Mouse (Mus musculus) embryonic facial prominence, embryonic 14.5 days (tissue): Measurements from ENCODE around the gene Aagab. TPM values are rescaled to one million over a fixed set of nuclear protein-coding genes. Genes with fewer than 3 reads are reported as not detected.
A peak's percentile ranks its signal among the peaks of the same experiment; 100 is the strongest.

ENCODE experiments used
- ATAC-seq: fragments of 200-750 bp; cut with Nextera tagmentation; 2 replicates; pipeline ENCODE4 v1.8.0; 2017; ENCODE audit warnings: low read depth, moderate number of reproducible peaks, moderate TSS enrichment
- DNase-seq: peaks from one replicate; pipeline ENCODE4 v3.0.0-alpha.2; 2015; ENCODE audit warnings: low spot score
- H3K27ac ChIP-seq: fragments of 300-500 bp; sonication (generic); replicated peaks from 2 replicates; pipeline ENCODE4 v1.5.1; 2014; ENCODE audit warnings: low read depth, mild to moderate bottlenecking, low read length, moderate library complexity
- H3K27me3 ChIP-seq: fragments of 300-500 bp; sonication (generic); replicated peaks from 2 replicates; pipeline ENCODE4 v1.6.1; 2014; ENCODE audit warnings: low read length; ENCODE audit not compliant: control insufficient read depth, insufficient read depth
- H3K36me3 ChIP-seq: fragments of 300-500 bp; sonication (generic); 2 replicates; pipeline ENCODE4 v1.6.1; 2014; ENCODE audit warnings: low read length, mixed read lengths; ENCODE audit not compliant: control insufficient read depth, insufficient read depth
- H3K4me1 ChIP-seq: fragments of 300-500 bp; sonication (generic); 2 replicates; pipeline ENCODE4 v1.6.1; 2014; ENCODE audit warnings: antibody characterized with exemption, low read length; ENCODE audit not compliant: control insufficient read depth, insufficient read depth
- H3K4me2 ChIP-seq: fragments of 300-500 bp; sonication (generic); 2 replicates; pipeline ENCODE4 v1.6.1; 2014; ENCODE audit warnings: low read depth, mild to moderate bottlenecking, low read length, moderate library complexity, mixed read lengths
- H3K4me3 ChIP-seq: fragments of 300-500 bp; sonication (generic); 2 replicates; pipeline ENCODE4 v1.5.1; 2014; ENCODE audit warnings: low read depth, mild to moderate bottlenecking, low read length
- H3K9ac ChIP-seq: fragments of 300-500 bp; sonication (generic); 2 replicates; pipeline ENCODE4 v1.6.1; 2014; ENCODE audit warnings: low read depth, mild to moderate bottlenecking, low read length, moderate library complexity, mixed read lengths
- H3K9me3 ChIP-seq: fragments of 300-500 bp; sonication (generic); 2 replicates; pipeline ENCODE4 v1.6.1; 2016; ENCODE audit warnings: low read length; ENCODE audit not compliant: control insufficient read depth
- WGBS: fragments of 180-500 bp; shearing (Covaris S2); extraction: QIAGEN DNeasy Blood & Tissue Kit; methylation state at CpG from one replicate; pipeline ENCODE4 v1.1.7; 2014; 5-methylcytosine and 5-hydroxymethylcytosine counted together
- polyA plus RNA-seq: library from polyadenylated mRNA; unstranded; fragments of >200 nt; fragmentation: Nextera tagmentation; extraction: Ambion mirVana; gene quantifications from 2 replicates; pipeline ENCODE4 v1.2.1, GENCODE M21; 2014

The Aagab gene
- polyA plus RNA-seq, 1 experiment from 2014 or later, result 26.2 TPM

DNA sequence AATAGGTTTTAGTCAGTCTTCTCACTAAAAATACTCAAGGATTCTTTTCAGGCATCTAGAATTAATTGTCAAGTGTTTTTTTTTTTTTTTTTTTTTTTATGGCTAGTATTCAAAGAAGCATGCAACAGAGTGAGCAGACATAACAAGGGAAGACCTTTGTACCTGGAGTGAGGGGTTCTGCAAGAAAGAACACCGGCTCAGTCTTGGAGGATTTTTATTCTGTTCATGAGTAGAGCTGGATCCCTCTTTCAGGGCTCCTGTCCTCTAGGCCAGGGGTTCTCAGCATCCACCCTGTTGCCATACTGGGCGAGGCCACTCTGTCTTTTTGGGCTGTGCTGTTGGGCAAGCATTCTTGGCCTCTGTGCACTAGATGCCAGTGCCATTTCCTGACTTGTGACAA lies 7.3 kb downstream of the Aagab start:
- no peaks in the 10 kb centered on the region for H3K9me3 ChIP-seq
- 97% methylated on average over 2 of the region's 2 CpGs for WGBS
- no peaks in the 10 kb centered on the region for H3K36me3 ChIP-seq
- 0 out of 2 replicates have a peak overlapping the region, but pooled peaks have one; percentile 71 for H3K27ac ChIP-seq
- H3K27me3 ChIP-seq, result no peaks in the 10 kb centered on the region
- peaks cover 57% of the 10 kb centered on the region for H3K4me1 ChIP-seq
- no peak overlapping the region for H3K4me2 ChIP-seq
- no peak overlapping the region for H3K4me3 ChIP-seq
- no peak overlapping the region for H3K9ac ChIP-seq
- DNase-seq (no peak), ATAC-seq (no peak)

DNA sequence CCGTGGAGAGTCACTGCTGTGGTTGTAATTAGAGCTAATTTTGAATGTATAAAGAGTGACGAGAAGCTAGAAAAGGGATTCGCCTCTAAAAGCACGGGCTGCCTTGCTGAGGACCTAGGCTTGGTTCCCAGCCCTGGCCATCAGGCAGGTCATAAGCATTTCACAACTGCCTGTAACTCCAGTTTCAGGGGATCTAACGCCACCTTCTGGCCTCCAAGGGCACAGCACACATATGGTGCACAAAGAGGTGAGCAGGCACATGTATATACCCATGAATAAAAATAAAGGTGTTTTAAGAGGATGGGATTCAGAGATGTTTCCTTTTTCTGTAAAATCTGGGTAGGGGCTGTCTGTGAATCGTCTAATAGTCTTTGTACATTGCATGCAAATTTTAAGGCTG lies 7.8 kb downstream of the Aagab start:
- Histone ChIP-seq H3K27ac (peak overlapping the region; percentile 71), H3K4me2 (no peak overlapping the region), H3K27me3 (no peaks in the 10 kb centered on the region), H3K9me3 (no peaks in the 10 kb centered on the region), H3K4me1 (peaks cover 57% of the 10 kb centered on the region), H3K9ac (no peak overlapping the region), H3K36me3 (no peaks in the 10 kb centered on the region), H3K4me3 (no peak overlapping the region)
- no peak for ATAC-seq
- DNase-seq, result no peak
- WGBS, result 83% methylated on average over 6 of the region's 6 CpGs

DNA sequence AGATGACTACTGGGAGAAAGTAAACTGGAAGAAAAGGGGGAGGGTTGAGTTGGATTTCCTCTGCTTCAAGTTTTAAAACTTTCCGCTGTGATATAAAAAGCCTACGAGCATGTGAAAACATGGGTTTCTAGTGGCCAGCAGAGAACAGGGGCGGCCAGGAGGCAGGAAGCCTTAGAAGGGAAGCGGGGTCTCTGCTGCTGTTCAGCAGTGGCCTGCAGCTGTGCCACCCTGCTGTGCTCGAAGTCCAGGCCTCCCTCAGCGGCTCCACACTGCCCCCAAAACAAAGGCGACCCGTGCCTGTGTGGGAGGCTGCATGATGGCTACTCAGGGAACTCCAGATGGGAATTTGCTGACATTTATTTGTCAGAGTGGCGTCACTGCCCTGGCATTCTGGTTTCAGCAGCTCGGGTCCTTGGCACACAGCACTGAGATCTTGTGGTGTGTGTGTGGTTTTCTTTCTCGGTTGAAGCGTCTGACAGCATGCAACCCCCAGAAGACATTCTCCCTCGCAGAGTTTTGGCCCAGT lies 8.4 kb downstream of the Aagab start:
- H3K27ac ChIP-seq, result peak overlapping the region; percentile 71
- no peak overlapping the region for H3K4me3 ChIP-seq
- DNase-seq (peak; percentile 79), ATAC-seq (no peak; the same call in 1 of the 2 replicates)
- H3K27me3 ChIP-seq, result no peaks in the 10 kb centered on the region
- H3K9me3 ChIP-seq, result no peaks in the 10 kb centered on the region
- H3K9ac ChIP-seq, result peak overlapping the region; percentile 37; the same call in 1 of the 2 replicates
- 24% methylated on average over 13 of the region's 13 CpGs for WGBS
- H3K4me2 ChIP-seq, result peak overlapping the region; percentile 39
- no peaks in the 10 kb centered on the region for H3K36me3 ChIP-seq
- H3K4me1 ChIP-seq, result peaks cover 57% of the 10 kb centered on the region

DNA sequence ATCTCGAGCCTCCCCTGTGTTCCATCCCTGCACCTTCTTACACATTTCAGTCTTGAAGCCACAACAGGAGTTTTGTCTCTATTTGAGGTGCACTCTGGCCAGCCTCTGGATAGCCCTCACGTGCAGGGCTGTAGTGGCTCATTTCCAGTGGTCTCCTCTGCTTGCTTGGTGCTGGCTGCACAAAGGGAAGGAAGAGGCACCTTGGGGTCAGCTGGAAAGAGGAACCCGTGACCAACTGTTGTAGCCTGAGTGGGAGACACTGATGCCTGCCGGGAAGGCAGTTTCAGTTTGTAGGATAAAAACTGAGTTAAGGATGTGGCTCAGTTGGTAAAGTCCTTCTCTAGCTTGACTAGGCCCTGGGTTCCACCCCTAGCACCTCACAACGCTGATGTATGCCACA lies 9.5 kb downstream of the Aagab start:
- Histone ChIP-seq H3K9me3 (no peaks in the 10 kb centered on the region), H3K27ac (no peak overlapping the region), H3K36me3 (peaks cover 2% of the 10 kb centered on the region), H3K4me2 (no peak overlapping the region), H3K4me3 (no peak overlapping the region), H3K4me1 (peaks cover 57% of the 10 kb centered on the region), H3K9ac (no peak overlapping the region), H3K27me3 (no peaks in the 10 kb centered on the region)
- WGBS, result 64% methylated on average over 5 of the region's 5 CpGs
- DNase-seq (no peak), ATAC-seq (no peak)

DNA sequence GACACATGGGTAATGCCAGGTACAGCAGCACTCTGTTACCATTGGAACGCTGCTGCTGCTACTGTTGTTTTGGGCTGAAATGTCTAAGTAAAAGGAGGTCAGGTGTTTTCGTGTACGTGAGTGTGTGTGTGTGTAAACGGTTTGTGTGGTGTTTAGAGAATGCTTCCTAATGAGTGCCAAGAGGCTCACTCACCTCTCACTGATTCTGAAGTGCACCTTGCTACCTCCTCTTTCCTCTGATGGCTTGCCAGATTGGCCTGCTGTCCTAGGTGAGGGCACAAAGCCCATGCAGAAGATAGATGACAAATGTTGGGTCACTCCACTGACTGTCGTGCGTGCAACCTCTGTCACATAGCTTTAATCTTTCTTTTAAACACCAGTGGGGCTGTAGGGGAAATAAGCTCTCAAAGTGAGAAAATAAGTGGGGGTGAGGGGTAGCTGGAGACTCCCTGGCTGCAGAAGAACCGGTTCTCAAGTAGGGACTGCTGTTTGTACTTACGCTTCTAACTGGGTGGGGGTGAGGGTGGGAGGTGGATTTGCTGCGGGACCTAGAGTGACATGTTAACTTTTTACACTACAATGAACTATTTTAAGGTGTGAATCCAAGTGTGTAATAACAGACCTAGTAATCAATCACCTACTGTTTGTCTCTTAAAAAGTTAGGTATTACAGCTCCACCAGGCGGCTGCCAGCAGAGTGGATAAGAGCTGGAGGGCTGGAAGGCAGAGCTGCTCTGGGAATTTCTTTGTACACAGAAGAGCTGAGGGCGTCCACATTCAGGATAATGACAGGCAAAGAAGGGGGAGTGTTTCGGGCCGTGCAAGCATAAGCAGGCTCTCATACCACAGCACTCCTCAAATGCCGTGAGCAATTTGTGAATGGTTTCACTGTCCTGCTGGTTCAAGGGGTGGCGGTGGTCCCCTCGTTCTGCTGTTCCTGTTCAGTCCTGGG lies 10.4 kb downstream of the Aagab start:
- DNase-seq (peak; percentile 88), ATAC-seq (peak; percentile 89)
- H3K4me1 ChIP-seq, result peaks cover 57% of the 10 kb centered on the region
- no peak overlapping the region for H3K4me3 ChIP-seq
- peaks cover 11% of the 10 kb centered on the region for H3K36me3 ChIP-seq
- peak overlapping the region; percentile 35 for H3K4me2 ChIP-seq
- H3K9ac ChIP-seq, result peak overlapping the region; percentile 43; the same call in 1 of the 2 replicates
- no peaks in the 10 kb centered on the region for H3K27me3 ChIP-seq
- 39% methylated on average over 16 of the region's 16 CpGs for WGBS
- no peaks in the 10 kb centered on the region for H3K9me3 ChIP-seq
- H3K27ac ChIP-seq, result peak overlapping the region; percentile 69

DNA sequence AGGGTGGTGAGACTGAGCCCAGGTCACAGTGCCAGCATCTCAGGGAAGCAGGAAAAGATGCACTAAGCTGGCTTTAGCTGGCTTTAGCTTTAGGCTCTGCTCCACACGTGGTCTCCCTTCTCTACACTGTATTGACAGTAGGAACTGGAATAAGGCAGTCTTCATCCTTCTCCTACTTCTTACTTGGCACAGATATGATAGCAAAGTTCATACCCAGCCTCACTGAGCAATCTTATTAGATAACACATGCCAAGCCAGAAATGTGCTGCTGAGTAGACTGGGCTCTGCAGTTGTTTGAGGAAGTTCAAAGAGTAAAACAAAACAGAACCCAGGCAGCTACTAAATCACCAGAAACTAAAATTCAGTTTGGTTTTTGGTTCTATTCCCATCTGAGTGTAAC lies 11.1 kb downstream of the Aagab start:
- no peak overlapping the region for H3K9ac ChIP-seq

DNA sequence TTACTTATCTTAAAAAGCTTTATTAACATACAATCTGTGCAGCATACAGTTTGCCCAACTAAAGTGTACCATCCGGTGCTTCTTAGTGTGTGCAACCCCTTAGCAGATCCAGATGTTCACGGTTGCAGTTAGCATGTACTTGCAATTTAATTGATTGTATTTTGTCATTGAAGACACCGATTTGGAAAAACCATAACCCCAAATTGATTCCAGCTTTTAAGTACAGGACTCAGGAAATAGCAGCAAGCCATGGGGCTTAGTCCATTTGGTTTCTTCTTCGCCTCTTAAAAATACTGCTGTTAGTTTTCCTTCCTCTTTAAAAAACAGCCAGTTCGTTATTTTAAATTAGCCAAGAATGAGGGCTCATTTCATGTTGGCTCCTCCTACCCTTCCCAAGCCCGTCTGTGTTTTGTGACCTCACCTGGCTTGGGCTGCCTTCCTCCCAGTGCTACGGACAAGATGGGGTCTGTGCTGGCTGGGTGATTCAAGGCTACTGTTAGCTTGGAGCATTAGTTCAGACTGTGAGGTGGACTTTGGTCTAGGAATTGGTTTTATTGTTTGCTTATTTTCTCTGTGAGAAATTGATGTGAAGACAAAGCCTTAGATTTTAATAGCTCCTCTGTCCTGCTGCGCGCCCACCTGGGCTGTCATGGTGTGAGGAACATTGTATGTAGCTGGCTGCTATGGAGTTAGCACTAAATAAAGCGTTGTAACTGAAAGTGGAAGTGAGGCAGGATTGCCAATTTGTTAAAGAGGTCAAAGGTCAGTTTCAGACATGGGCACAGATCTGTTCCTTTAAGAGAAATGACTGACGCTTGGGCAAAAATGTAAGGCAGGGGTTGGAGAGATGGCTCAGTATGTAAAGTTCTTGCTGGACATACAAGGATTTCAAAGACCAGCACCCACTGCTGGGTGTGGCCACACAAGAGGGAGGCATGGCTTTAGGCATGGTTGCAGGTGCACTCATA lies 11.8 kb downstream of the Aagab start:
- H3K4me1 ChIP-seq, result peaks cover 50% of the 10 kb centered on the region
- no peaks in the 10 kb centered on the region for H3K9me3 ChIP-seq
- H3K27ac ChIP-seq, result no peak overlapping the region; the same call in 1 of the 2 replicates
- H3K4me2 ChIP-seq, result no peak overlapping the region
- ATAC-seq, result no peak
- H3K27me3 ChIP-seq, result no peaks in the 10 kb centered on the region
- no peak overlapping the region for H3K4me3 ChIP-seq
- H3K36me3 ChIP-seq, result peaks cover 24% of the 10 kb centered on the region
- WGBS, result 52% methylated on average over 11 of the region's 11 CpGs
- peak; percentile 41 for DNase-seq
- no peak overlapping the region for H3K9ac ChIP-seq

More for the DNA sequence above, 11.1 kb downstream of the Aagab start:
- peak; percentile 37 for ATAC-seq
- peak; percentile 39 for DNase-seq
- H3K9me3 ChIP-seq, result no peaks in the 10 kb centered on the region
- H3K36me3 ChIP-seq, result peaks cover 18% of the 10 kb centered on the region
- H3K27me3 ChIP-seq, result no peaks in the 10 kb centered on the region
- 11% methylated on average over 1 of the region's 1 CpGs for WGBS
- peak overlapping the region; percentile 35 for H3K4me2 ChIP-seq
- H3K4me1 ChIP-seq, result peaks cover 57% of the 10 kb centered on the region
- H3K4me3 ChIP-seq, result no peak overlapping the region
- peak overlapping the region; percentile 69 for H3K27ac ChIP-seq

DNA sequence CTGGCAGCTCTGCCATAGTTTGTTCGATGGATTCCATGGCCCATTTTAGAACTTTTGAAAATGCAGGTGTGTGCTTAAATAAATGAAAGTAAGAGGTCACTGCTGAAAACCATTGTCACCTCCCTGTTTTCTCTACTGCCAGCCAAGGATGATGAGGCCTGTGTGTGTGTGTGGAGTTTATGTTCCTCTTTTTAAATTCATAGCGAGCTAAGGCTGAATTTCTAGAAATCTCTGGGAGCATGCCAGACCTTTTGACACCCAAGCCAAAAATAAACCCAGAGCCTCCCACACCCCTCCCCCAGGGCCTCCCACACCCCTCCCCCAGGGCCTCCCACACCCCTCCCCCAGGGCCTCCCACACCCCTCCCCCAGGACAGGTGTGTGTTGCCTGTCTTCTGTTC lies 15.5 kb downstream of the Aagab start:
- ATAC-seq, result no peak
- peaks cover 38% of the 10 kb centered on the region for H3K36me3 ChIP-seq
- 81% methylated on average over 2 of the region's 2 CpGs for WGBS

More for the DNA sequence above, 15.5 kb downstream of the Aagab start:
- Histone ChIP-seq H3K4me3 (no peak overlapping the region), H3K4me2 (no peak overlapping the region), H3K27me3 (no peaks in the 10 kb centered on the region), H3K4me1 (peaks cover 17% of the 10 kb centered on the region), H3K27ac (no peak overlapping the region), H3K9ac (no peak overlapping the region), H3K9me3 (no peaks in the 10 kb centered on the region)
- no peak for DNase-seq
